Mouse (Mus musculus) Patski (cell line): ENCODE data around the gene Zfp462. TPM values are rescaled to one million over a fixed set of nuclear protein-coding genes. Genes with fewer than 3 reads are reported as not detected.

ENCODE experiments used
- ATAC-seq: fragments of 100-300 bp; one replicate; pipeline ENCODE4 v1.8.0; 2021
- CTCF ChIA-PET: fragments of 350-600 bp; sonication (Branson Sonifier 250); formaldehyde crosslinking; loops from one replicate; lab custom pipeline; 2022; ENCODE audit warnings: inconsistent platforms; lab: Charles Lee
- POLR2A ChIA-PET: fragments of 350-600 bp; sonication (Branson Sonifier 250); formaldehyde crosslinking; loops from one replicate; lab custom pipeline; 2022; ENCODE audit warnings: antibody characterized with exemption, inconsistent platforms; lab: Charles Lee
- DNase-seq: peaks from one replicate; pipeline ENCODE4 v3.0.0-alpha.2; 2011; ENCODE audit warnings: low read depth, low spot score
- H3K27me3 ChIP-seq: fragments of 371-371 bp; one replicate; pipeline ENCODE4 v1.5.1; 2021
- CTCF ChIP-seq: fragments of 100-300 bp; IDR thresholded peaks from one replicate; pipeline ENCODE4 v1.5.1; 2021
- in situ Hi-C: fragments of 300-500 bp; cut with MboI; formaldehyde crosslinking; loops from 3 replicates; pipeline ENCODE4 v1.11.1; 2018; ENCODE audit warnings: low pct_unique_long_range_greater_than_20kb, mixed read lengths
- polyA plus RNA-seq: library from polyadenylated mRNA; unstranded; gene quantifications from one replicate; pipeline ENCODE4 v1.2.3, GENCODE M21; 2021

Gene Zfp462
- polyA plus RNA-seq, 1 experiment from 2014 or later: 22.6 TPM

GRCm38 (mm10) chr4:54967721-54968120 is 22.9 kb downstream of the Zfp462 start:
- no peak for DNase-seq
- in situ Hi-C loops: no loop called here
- ATAC-seq: no peak
- POLR2A ChIA-PET: interaction anchor here (1.2 kb wide), 1 partner anchor 15 kb away, joined by 4 read pairs; no protein-coding TSS in a partner anchor
- TF ChIP-seq CTCF: no peak
- CTCF ChIA-PET: interaction anchor here (1.7 kb wide), 1 partner anchor 9 kb away, joined by 5 read pairs; no protein-coding TSS in a partner anchor
- no peaks in the 10 kb centered on the region for H3K27me3 ChIP-seq

DNA sequence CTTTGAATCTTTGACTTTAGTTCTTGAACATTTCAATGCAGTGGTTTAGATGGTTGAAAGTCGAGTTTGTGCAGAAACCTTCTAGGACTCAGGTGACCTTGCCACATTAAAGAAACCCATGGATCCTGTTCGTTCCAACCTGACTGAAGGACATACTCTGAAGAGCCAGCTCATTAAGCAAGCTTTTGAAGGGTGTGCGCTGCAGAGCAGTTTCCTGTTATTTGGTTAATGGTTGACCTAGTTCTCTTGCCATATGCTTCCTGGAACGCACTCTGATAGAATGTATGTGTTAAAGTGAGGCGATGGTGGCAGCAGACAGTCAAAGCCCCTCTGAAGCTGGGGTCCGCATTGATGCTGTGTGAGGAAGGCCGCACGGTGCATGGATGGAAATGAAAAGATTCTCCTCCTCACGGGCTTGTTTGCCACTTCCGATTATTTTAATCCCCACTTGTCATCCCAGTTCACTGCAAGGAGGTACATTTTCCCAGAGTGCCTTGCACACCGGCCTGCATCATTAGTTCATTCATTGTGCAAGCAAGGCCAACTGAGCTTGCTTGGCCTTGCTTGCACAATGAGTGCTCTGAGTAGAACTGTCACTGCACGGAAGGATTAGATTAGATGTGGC is 24.9 kb downstream of the Zfp462 start:
- CTCF ChIA-PET: no interaction called here
- DNase-seq (no peak), ATAC-seq (no peak)
- no peaks in the 10 kb centered on the region for H3K27me3 ChIP-seq
- TF ChIP-seq CTCF: no peak
- in situ Hi-C loops: no loop called here
- POLR2A ChIA-PET: no interaction called here

- ATAC-seq (no peak), DNase-seq (no peak)
- no peaks in the 10 kb centered on the region for H3K27me3 ChIP-seq
- in situ Hi-C loops: no loop called here
- CTCF ChIA-PET: no interaction called here
- TF ChIP-seq CTCF: no peak
- POLR2A ChIA-PET: no interaction called here
Measured at GRCm38 (mm10) chr4:54971386-54971785, 26.5 kb downstream of the Zfp462 start.

DNA sequence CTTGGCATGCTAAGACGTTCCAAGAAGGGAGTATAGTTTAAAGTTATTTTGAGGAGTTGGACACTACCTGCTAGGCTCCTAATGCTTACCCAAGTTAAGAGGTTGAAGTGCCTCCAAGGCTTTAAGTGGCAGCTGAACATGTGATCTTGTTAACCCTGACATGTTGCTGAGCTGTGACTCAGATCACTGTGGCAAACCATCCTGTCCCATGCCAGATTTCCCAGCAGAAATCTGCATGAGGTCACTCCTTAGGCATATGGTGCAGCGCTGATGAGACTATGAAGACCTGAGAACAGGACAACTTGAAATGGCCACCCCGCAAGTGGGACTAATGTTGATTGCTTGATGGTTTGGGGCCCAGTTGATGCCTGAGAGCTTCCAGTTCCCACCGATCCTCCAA is 27.2 kb downstream of the Zfp462 start:
- ChIA-PET POLR2A (no interaction called here), CTCF (no interaction called here)
- no peak for TF ChIP-seq CTCF
- ATAC-seq (no peak), DNase-seq (no peak)
- in situ Hi-C loops: no loop called here
- no peaks in the 10 kb centered on the region for H3K27me3 ChIP-seq

DNA sequence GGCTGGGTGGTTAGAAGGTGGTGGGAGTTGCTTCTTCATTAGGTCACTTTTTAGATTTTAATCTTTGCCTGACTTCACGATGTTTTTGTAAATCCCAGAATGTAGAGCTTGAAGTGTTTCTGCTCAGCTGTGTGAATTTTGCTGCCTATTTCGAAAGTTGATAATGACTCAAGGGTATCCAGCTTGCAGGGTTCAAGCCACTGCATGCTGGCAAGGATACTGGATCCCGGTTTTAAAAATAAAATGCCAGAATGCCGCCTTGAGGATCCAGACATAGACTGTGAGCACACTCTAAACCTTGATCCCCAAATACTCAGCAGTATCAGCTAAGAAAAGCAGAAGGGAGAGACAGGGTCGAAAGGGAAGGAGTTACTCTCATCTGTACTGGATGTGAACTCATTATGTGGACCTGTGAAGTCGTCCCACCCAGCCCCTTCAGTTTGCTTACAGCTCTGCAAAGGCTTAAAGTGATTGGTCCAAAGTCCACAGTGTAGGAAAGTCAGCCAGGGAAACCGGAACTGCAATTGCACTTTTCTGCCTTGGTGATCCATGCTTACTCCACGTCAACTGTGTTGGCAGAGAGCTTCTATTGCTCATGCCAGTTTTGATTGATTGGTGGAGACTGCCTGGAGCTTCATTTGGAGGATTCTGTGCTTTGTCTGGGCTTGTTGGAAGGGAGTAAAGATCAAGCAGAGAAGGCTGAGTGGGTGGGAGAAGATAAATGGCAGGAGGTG is 28.1 kb downstream of the Zfp462 start:
- CTCF ChIA-PET: interaction anchor here (0.8 to 1.1 kb wide), 2 partner anchors 14 to 42 kb away, joined by 3 read pairs; no protein-coding TSS in a partner anchor
- ATAC-seq: no peak
- DNase-seq: no peak
- no peaks in the 10 kb centered on the region for H3K27me3 ChIP-seq
- in situ Hi-C loops: no loop called here
- POLR2A ChIA-PET: interaction anchor here (0.6 kb wide), 2 partner anchors 16 to 25 kb away, joined by 3 to 4 read pairs; no protein-coding TSS in a partner anchor
- TF ChIP-seq CTCF: no peak

DNA sequence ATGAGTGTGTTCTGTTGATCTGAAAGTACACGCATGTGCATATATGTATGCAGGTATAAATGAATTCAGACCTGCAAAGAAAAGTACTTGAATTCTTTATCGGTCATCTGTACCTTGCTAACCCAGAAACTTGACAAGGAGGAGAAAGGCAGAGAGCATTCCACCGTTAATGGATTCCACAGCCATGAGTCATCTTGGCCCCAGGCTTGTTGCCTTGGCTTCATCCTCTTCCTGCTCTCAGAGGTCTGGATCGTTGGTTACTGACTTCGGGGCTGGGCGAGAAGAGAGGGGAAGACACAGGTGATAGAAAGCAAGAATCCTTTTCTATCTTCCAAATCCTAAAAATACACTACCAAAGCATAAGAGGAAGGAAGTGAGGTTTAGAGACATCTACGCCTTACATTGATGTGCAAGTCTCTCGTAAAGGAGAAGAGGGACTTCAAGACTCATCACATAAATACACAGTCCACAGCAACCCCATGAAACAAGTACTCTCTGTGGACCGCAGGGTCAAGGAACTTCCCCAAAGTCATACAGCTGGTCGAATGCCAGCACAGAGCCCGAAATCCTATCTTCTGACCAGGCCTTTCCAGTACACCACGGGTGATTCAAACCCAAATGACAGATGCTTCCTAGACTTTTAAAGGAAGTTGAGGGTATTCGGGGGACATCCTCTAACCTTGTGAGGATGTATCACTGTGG is 35.1 kb downstream of the Zfp462 start:
- ChIA-PET POLR2A (no interaction called here), CTCF (no interaction called here)
- peak; percentile 82 for ATAC-seq
- no peaks in the 10 kb centered on the region for H3K27me3 ChIP-seq
- TF ChIP-seq CTCF: no peak
- DNase-seq: peak; percentile 79
- in situ Hi-C loops: no loop called here

- no peak for ATAC-seq
Measured at GRCm38 (mm10) chr4:54984502-54984901, 39.7 kb downstream of the Zfp462 start.

DNA sequence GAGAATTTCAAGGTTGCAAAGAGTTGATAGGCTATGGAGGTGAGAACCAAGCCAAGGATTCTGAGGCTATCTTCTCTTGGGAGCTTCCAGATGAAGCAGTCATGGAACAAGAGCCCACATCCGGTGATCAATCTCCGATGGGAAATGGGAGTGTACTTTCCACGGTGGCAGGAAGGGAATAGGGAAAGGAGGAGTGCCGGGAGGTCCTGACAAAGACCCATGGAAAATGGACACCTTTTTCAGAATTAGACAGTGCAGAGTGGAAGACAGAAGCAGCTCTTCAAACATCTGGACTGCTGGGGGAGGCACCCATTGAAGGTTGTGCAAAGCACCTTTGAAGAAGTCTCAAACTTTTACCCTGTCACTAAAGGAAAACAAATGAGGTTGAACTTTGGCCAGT is 41.8 kb downstream of the Zfp462 start:
- DNase-seq: no peak
- no peak for ATAC-seq
- TF ChIP-seq CTCF: no peak
- H3K27me3 ChIP-seq: no peaks in the 10 kb centered on the region
- in situ Hi-C loops: no loop called here
- CTCF ChIA-PET: interaction anchor here (0.7 to 0.9 kb wide), 2 partner anchors 9 to 13 kb away, joined by 3 read pairs; no protein-coding TSS in a partner anchor
- POLR2A ChIA-PET: interaction anchor here (0.8 kb wide), 1 partner anchor 19 kb away, joined by 4 read pairs; no protein-coding TSS in a partner anchor

More at GRCm38 (mm10) chr4:54984502-54984901, 39.7 kb downstream of the Zfp462 start:
- ChIA-PET CTCF (no interaction called here), POLR2A (interaction anchor here (0.6 to 0.9 kb wide), 2 partner anchors 40 to 1116 kb away, joined by 3 to 7 read pairs; partner anchors contain the start of gene Zfp462)
- no peak for DNase-seq
- no peaks in the 10 kb centered on the region for H3K27me3 ChIP-seq
- no peak for TF ChIP-seq CTCF
- in situ Hi-C loops: no loop called here

DNA sequence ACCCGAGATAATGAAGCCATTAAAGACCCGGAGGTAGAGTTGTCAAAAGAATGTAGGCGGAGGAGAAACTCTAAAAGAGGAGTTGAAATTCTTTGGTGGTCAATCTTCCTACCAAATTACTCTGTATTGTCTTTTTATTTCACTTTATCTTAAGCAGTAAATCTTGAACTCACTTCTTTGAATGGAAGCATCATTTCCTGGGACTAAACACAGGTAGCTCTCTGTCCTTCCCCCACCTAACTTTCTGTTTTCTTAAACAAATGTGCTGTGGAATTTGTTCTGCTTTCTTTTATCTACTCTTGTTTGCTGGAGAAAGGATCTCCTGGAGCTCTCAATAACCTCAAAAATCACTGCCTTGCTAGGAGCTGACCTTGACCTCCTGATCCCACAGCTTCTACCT is 42.4 kb downstream of the Zfp462 start:
- no peaks in the 10 kb centered on the region for H3K27me3 ChIP-seq
- CTCF ChIA-PET: interaction anchor here (0.7 to 1.1 kb wide), 3 partner anchors 9 to 18 kb away, joined by 3 read pairs; no protein-coding TSS in a partner anchor
- POLR2A ChIA-PET: interaction anchor here (0.8 kb wide), 1 partner anchor 18 kb away, joined by 4 read pairs; no protein-coding TSS in a partner anchor
- ATAC-seq (no peak), DNase-seq (no peak)
- no peak for TF ChIP-seq CTCF
- in situ Hi-C loops: no loop called here

DNA sequence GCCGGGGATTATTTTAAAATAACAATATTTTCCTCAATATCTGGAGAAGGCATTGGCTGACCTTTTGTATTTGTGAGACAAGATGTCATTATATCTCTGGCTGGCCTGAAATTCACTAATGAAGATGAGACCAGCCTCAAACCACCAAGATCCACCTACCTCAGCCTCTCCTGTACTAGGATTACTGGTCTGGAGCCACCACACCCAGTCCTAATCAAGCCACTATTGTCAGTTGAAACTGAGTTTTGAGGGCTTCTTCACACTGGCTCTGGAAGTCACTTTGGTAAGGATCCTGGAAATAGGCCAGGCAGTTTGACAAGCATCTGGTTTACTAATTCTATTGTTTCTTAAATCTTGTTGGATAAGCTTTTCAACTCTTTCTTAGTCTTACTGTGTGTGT is 43.1 kb downstream of the Zfp462 start:
- in situ Hi-C loops: no loop called here
- no peaks in the 10 kb centered on the region for H3K27me3 ChIP-seq
- POLR2A ChIA-PET: no interaction called here
- DNase-seq (no peak), ATAC-seq (no peak)
- no peak for TF ChIP-seq CTCF
- CTCF ChIA-PET: interaction anchor here (1.1 kb wide), 1 partner anchor 17 kb away, joined by 3 read pairs; no protein-coding TSS in a partner anchor
